Mouse (Mus musculus) cerebellum, adult 11 months (tissue): ENCODE results near the gene Klk1b9.
A peak's percentile ranks its signal among the peaks of the same experiment; 100 is the strongest.
"Not testable (repeated sequence)": the region's sequence is repeated elsewhere in the genome, so short reads cannot be mapped to it uniquely, and the experiment has no call there.

Source experiments
- DNase-seq: peaks from one replicate; pipeline ENCODE4 v3.0.0; 2022

Gene Klk1b9

GRCm38 (mm10) chr7:43975761-43976160 is at the start of gene Klk1b9:
TSS of gene Klk1b9 (plus strand) at chr7:43976061.
- not testable (repeated sequence) for DNase-seq

GRCm38 (mm10) chr7:43928521-43928920 is 47.3 kb upstream of the Klk1b9 start:
- DNase-seq: peak; percentile 1

GRCm38 (mm10) chr7:43932337-43932736 is 43.5 kb upstream of the Klk1b9 start:
- DNase-seq: no peak

GRCm38 (mm10) chr7:43933440-43933839 is 42.4 kb upstream of the Klk1b9 start, which contains the start of gene Klk15:
TSS of gene Klk15 (plus strand) at chr7:43933740.
- no peak for DNase-seq

GRCm38 (mm10) chr7:43934747-43935146 is 41.1 kb upstream of the Klk1b9 start:
- no peak for DNase-seq

GRCm38 (mm10) chr7:43936551-43936950 is 39.3 kb upstream of the Klk1b9 start:
- no peak for DNase-seq

- not testable (repeated sequence) for DNase-seq
Measured at GRCm38 (mm10) chr7:43942293-43942692, 33.6 kb upstream of the Klk1b9 start.

GRCm38 (mm10) chr7:43944727-43945264 is 31.1 kb upstream of the Klk1b9 start:
- no peak for DNase-seq

GRCm38 (mm10) chr7:43950364-43950763 is 25.5 kb upstream of the Klk1b9 start, which contains the start of gene Klk1b8:
TSS of gene Klk1b8 (plus strand) at chr7:43950664.
- DNase-seq: no peak

GRCm38 (mm10) chr7:43952703-43953102 is 23.2 kb upstream of the Klk1b9 start:
- DNase-seq: no peak

GRCm38 (mm10) chr7:43966451-43966850 is 9.4 kb upstream of the Klk1b9 start, which contains the start of gene Klk1b1:
TSS of gene Klk1b1 (plus strand) at chr7:43966751.
- DNase-seq: no peak

- no peak for DNase-seq
Measured at GRCm38 (mm10) chr7:43967058-43967457, 8.8 kb upstream of the Klk1b9 start.

GRCm38 (mm10) chr7:43967612-43968011 is 8.2 kb upstream of the Klk1b9 start:
- no peak for DNase-seq

- no peak for DNase-seq
Measured at GRCm38 (mm10) chr7:43985657-43986056, 9.8 kb downstream of the Klk1b9 start.

- DNase-seq: not testable (repeated sequence)
Measured at GRCm38 (mm10) chr7:43994821-43995220, 19.0 kb downstream of the Klk1b9 start.

- not testable (repeated sequence) for DNase-seq
Measured at GRCm38 (mm10) chr7:43995577-43995976, 19.7 kb downstream of the Klk1b9 start, which contains the start of gene Klk1b11. TSS of gene Klk1b11 (plus strand) at chr7:43995877.

- no peak for DNase-seq
Measured at GRCm38 (mm10) chr7:44004847-44005246, 29.0 kb downstream of the Klk1b9 start.

GRCm38 (mm10) chr7:44011868-44012267 is 36.0 kb downstream of the Klk1b9 start, which contains the start of gene Klk1b26:
TSS of gene Klk1b26 (plus strand) at chr7:44012168.
- DNase-seq: not testable (repeated sequence)

GRCm38 (mm10) chr7:44014666-44015065 is 38.8 kb downstream of the Klk1b9 start:
- not testable (repeated sequence) for DNase-seq

- no peak for DNase-seq
Measured at GRCm38 (mm10) chr7:44015071-44015470, 39.2 kb downstream of the Klk1b9 start.
